Mouse (Mus musculus): ENCODE results near the gene Ehd2.

DNA sequence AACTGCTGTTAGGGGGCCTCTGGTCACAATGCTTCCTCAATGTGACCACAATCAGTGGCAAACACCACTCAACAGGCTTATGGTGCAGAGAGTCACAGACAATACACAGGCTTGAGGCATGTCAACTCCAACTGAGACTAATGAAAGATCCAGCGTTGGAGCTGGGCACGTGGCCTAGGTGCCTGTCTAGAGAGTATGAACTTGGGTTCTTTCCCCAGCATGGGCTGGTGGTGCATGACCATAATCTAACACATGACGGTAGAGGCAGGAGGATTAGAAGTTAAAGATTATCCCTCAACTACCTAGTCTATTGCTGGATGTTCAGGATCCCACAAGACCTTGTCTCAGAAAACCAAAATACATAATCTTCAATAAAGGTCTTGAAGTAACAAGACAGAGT lies 24.4 kb upstream of the Ehd2 start:
- TF ChIP-seq TCF12 (IDR thresholded peaks at IDR 0.05; ENCODE audit: insufficient read depth, poor library complexity, severe bottlenecking) (no peak), POLR2A (IDR thresholded peaks at IDR 0.05; ENCODE audit: insufficient read length, low read depth) (no peak), CEBPB (IDR thresholded peaks at IDR 0.05; ENCODE audit: insufficient read depth, poor library complexity, severe bottlenecking) (no peak), MAX (IDR thresholded peaks at IDR 0.05; ENCODE audit: low read depth) (no peak), SRF (IDR thresholded peaks at IDR 0.05; ENCODE audit: control insufficient read depth, insufficient read length, low read depth) (no peak), POLR2AphosphoS2 (IDR thresholded peaks at IDR 0.05; ENCODE audit: insufficient read length, low read depth) (no peak), MYOG (IDR thresholded peaks at IDR 0.05; ENCODE audit: control insufficient read depth in 1 of 3, insufficient read depth in 1 of 3, insufficient read length in 2 of 3, low read depth in 2 of 3) (no peak), TCF3 (IDR thresholded peaks at IDR 0.05; ENCODE audit: insufficient read length, low read depth) (no peak), MYOD1 (IDR thresholded peaks at IDR 0.05; ENCODE audit: control insufficient read depth in 1 of 3, insufficient read length in 2 of 3, low read depth in 2 of 3) (no peak), USF1 (IDR thresholded peaks at IDR 0.05; ENCODE audit: low read depth) (no peak)
